26 mouse cellular contexts compared by ENCODE assay signal in genomic region chr2:25137832-25138231, GRCm38 (mm10). TPM values are rescaled to one million over a fixed set of nuclear protein-coding genes. Genes with fewer than 3 reads are reported as not detected.
DNase-seq lines count a peak whose midpoint lies in the region; ATAC-seq and TF ChIP-seq lines count a peak whose summit lies in the region.
"Had no signal": no experiment of that assay in that cellular context is flagged by ENCODE, and none has a peak within 500 bp of the region (broad histone marks: within the 10 kb centered on the region; RNA-seq: fewer than 3 reads in every experiment).

No protein-coding gene starts in this region.

- H3K9me3 ChIP-seq in kidney, embryonic 15.5 days (replicated peaks): peaks cover 4% of the 10 kb centered on the region; the same call in 1 of the 2 replicates
- H3K9me3 ChIP-seq in liver, postnatal 0 days (ENCODE audit: low read length): no peaks in the 10 kb centered on the region
- peaks cover 4% of the 10 kb centered on the region; the same call in 1 of the 2 replicates for H3K9me3 ChIP-seq in forebrain, embryonic 10.5 days
- H3K9me3 ChIP-seq: heart, embryonic 13.5 days; neural tube, embryonic 12.5 days had no signal

- no peaks in the 10 kb centered on the region for H3K27me3 ChIP-seq in kidney, embryonic 15.5 days
- no peaks in the 10 kb centered on the region for H3K27me3 ChIP-seq in liver, postnatal 0 days (ENCODE audit: insufficient read depth, low read length)
- H3K27me3 ChIP-seq in forebrain, embryonic 10.5 days (ENCODE audit: poor library complexity, severe bottlenecking): no peaks in the 10 kb centered on the region
- H3K27me3 ChIP-seq: forebrain, embryonic 13.5 days; heart, embryonic 13.5 days; midbrain, embryonic 12.5 days; neural tube, embryonic 12.5 days had no signal

- TF ChIP-seq CTCF in liver, postnatal 0 days (IDR thresholded peaks at IDR 0.05; ENCODE audit: low read depth): no peak

- TF ChIP-seq EP300 in liver, postnatal 0 days (IDR thresholded peaks at IDR 0.05; ENCODE audit: low read depth): peak; percentile 73

- no peak overlapping the region for H3K9ac ChIP-seq in kidney, embryonic 15.5 days
- no peak overlapping the region for H3K9ac ChIP-seq in liver, postnatal 0 days (replicated peaks)
- H3K9ac ChIP-seq: forebrain, embryonic 13.5 days; heart, embryonic 13.5 days; midbrain, embryonic 12.5 days; neural tube, embryonic 12.5 days had no signal

- H3K4me2 ChIP-seq in kidney, embryonic 15.5 days: no peak overlapping the region
- no peak overlapping the region for H3K4me2 ChIP-seq in liver, postnatal 0 days (ENCODE audit: low read depth, low read length)
- H3K4me2 ChIP-seq: forebrain, embryonic 13.5 days; heart, embryonic 13.5 days; midbrain, embryonic 12.5 days; neural tube, embryonic 12.5 days had no signal

- H3K36me3 ChIP-seq in kidney, embryonic 15.5 days: no peaks in the 10 kb centered on the region
- no peaks in the 10 kb centered on the region for H3K36me3 ChIP-seq in liver, postnatal 0 days (replicated peaks; ENCODE audit: insufficient read depth, low read length)
- no peaks in the 10 kb centered on the region; the same call in 1 of the 2 replicates for H3K36me3 ChIP-seq in forebrain, embryonic 10.5 days (replicated peaks)
- H3K36me3 ChIP-seq: heart, embryonic 13.5 days; hindbrain, embryonic 10.5 days; midbrain, embryonic 12.5 days; neural tube, embryonic 12.5 days had no signal

- H3K27ac ChIP-seq in kidney, embryonic 15.5 days: no peak overlapping the region
- H3K27ac ChIP-seq in liver, postnatal 0 days (ENCODE audit: low read depth): no peak overlapping the region
- no peak overlapping the region for H3K27ac ChIP-seq in forebrain, embryonic 10.5 days
- H3K27ac ChIP-seq: forebrain, embryonic 13.5 days; heart, embryonic 13.5 days; hindbrain, embryonic 10.5 days; layer of hippocampus, adult 2 months; midbrain, embryonic 12.5 days; neural tube, embryonic 12.5 days had no signal

- 0 out of 2 replicates have a peak, but pooled peaks have one; percentile 33 for ATAC-seq in kidney, embryonic 15.5 days (replicated peaks; ENCODE audit: low FRiP score)
- peak; percentile 92 for ATAC-seq in liver, postnatal 0 days
- ATAC-seq: forebrain, embryonic 13.5 days had no signal

- no peak overlapping the region for H3K4me3 ChIP-seq in kidney, embryonic 15.5 days (replicated peaks)
- no peak overlapping the region for H3K4me3 ChIP-seq in liver, postnatal 0 days (ENCODE audit: low read depth, low read length)
- H3K4me3 ChIP-seq in forebrain, embryonic 10.5 days: no peak overlapping the region
- H3K4me3 ChIP-seq: forebrain, embryonic 13.5 days; heart, embryonic 13.5 days; hindbrain, embryonic 10.5 days; layer of hippocampus, adult 2 months; midbrain, embryonic 12.5 days; neural tube, embryonic 12.5 days had no signal

- DNase-seq in kidney, postnatal 10 days: no peak
- peak; percentile 67 for DNase-seq in c-Kit-positive CD71-positive TER-119-negative erythroid progenitor cells, embryonic 14.5 days (ENCODE audit: low read depth)
- DNase-seq in liver: peak; percentile 77
- DNase-seq in liver, postnatal 0 days: no peak
- DNase-seq in forebrain, embryonic 10.5 days (ENCODE audit: extremely low spot score, low spot score): no peak
- no peak for DNase-seq in gastrocnemius, postnatal 25 days
- DNase-seq in retina, embryonic 14.5 days (ENCODE audit: low spot score): no peak
- DNase-seq: adrenal gland, postnatal 10 days; cerebellum, adult 18-20 months; cerebellum, postnatal 25 days; gastrocnemius, postnatal 14 days; kidney, adult 11 months; kidney, postnatal 14 days; layer of hippocampus, postnatal 36 days; left cerebral cortex, postnatal 4 days; lung, postnatal 4 days; thymus, postnatal 4 days had no signal

- 76% methylated on average over 6 of the region's 6 CpGs for WGBS in kidney, embryonic 15.5 days
- 36% methylated on average over 6 of the region's 6 CpGs for WGBS in liver, postnatal 0 days (ENCODE audit: insufficient replicate concordance)
- 84% methylated on average over 6 of the region's 6 CpGs for WGBS in forebrain, embryonic 10.5 days

- H3K4me1 ChIP-seq in kidney, embryonic 15.5 days: no peaks in the 10 kb centered on the region
- H3K4me1 ChIP-seq in liver, postnatal 0 days (ENCODE audit: insufficient read depth): no peaks in the 10 kb centered on the region
- H3K4me1 ChIP-seq in forebrain, embryonic 10.5 days: 0 out of 2 replicates have a peak, but pooled peaks cover 3% of the 10 kb centered on the region
- H3K4me1 ChIP-seq: forebrain, embryonic 13.5 days; heart, embryonic 13.5 days; midbrain, embryonic 12.5 days; neural tube, embryonic 12.5 days had no signal

RNA-seq across cellular contexts. Expression of gene Nrarp, which starts 42.7 kb away (rescaled TPM):
- polyA plus RNA-seq in kidney, embryonic 15.5 days (2015; fragmentation: Nextera tagmentation; extraction: Ambion mirVana): 21.8 and 23.7 TPM in 2 replicates
- polyA plus RNA-seq in liver, postnatal 0 days (2015; fragmentation: Nextera tagmentation; extraction: Ambion mirVana): 1.3 and 1.7 TPM in 2 replicates
- polyA plus RNA-seq in forebrain, embryonic 10.5 days (2016; fragmentation: Nextera tagmentation; extraction: Ambion mirVana): 37.4 and 40.7 TPM in 2 replicates
- total RNA-seq in gastrocnemius, postnatal 25 days (2021): 1 to 10 TPM; 3.6 to 6.7 TPM

RNA-seq across cellular contexts. Expression of gene Noxa1, which starts 42.9 kb away (rescaled TPM):
- 0.77 and 1.1 TPM in 2 replicates for polyA plus RNA-seq in kidney, embryonic 15.5 days (2015; fragmentation: Nextera tagmentation; extraction: Ambion mirVana)
- polyA plus RNA-seq in liver, postnatal 0 days (2015; fragmentation: Nextera tagmentation; extraction: Ambion mirVana): 0.52 and 0.59 TPM in 2 replicates
- 0.26 and 0.29 TPM in 2 replicates for polyA plus RNA-seq in forebrain, embryonic 10.5 days (2016; fragmentation: Nextera tagmentation; extraction: Ambion mirVana)
- not detected for total RNA-seq in gastrocnemius, postnatal 25 days (2021)
- total RNA-seq: adrenal gland, postnatal 10 days; gastrocnemius, postnatal 14 days; layer of hippocampus, adult 2 months; layer of hippocampus, postnatal 36 days; left cerebral cortex, postnatal 4 days; liver, adult 2 months had no signal
- polyA plus RNA-seq: C2C12; forebrain, embryonic 13.5 days; heart, embryonic 13.5 days; midbrain, embryonic 12.5 days; neural tube, embryonic 12.5 days had no signal

RNA-seq across cellular contexts. Expression of gene Entpd8, which starts 57.7 kb away (rescaled TPM):
- polyA plus RNA-seq in kidney, embryonic 15.5 days (2015; fragmentation: Nextera tagmentation; extraction: Ambion mirVana): 5.0 and 5.3 TPM in 2 replicates
- polyA plus RNA-seq in liver, postnatal 0 days (2015; fragmentation: Nextera tagmentation; extraction: Ambion mirVana): 23.8 and 25.9 TPM in 2 replicates
- polyA plus RNA-seq in forebrain, embryonic 10.5 days (2016; fragmentation: Nextera tagmentation; extraction: Ambion mirVana): not detected in 2 replicates
- not detected for total RNA-seq in gastrocnemius, postnatal 25 days (2021)
- total RNA-seq: gastrocnemius, postnatal 14 days; layer of hippocampus, adult 2 months; layer of hippocampus, postnatal 36 days; left cerebral cortex, postnatal 4 days had no signal
- polyA plus RNA-seq: C2C12; forebrain, embryonic 13.5 days; heart, embryonic 13.5 days; hindbrain, embryonic 10.5 days; midbrain, embryonic 12.5 days; neural tube, embryonic 12.5 days had no signal

RNA-seq across cellular contexts. Expression of gene Tor4a, which starts 58.9 kb away (rescaled TPM):
- 11.7 and 14.1 TPM in 2 replicates for polyA plus RNA-seq in kidney, embryonic 15.5 days (2015; fragmentation: Nextera tagmentation; extraction: Ambion mirVana)
- 5.4 and 6.0 TPM in 2 replicates for polyA plus RNA-seq in liver, postnatal 0 days (2015; fragmentation: Nextera tagmentation; extraction: Ambion mirVana)
- polyA plus RNA-seq in forebrain, embryonic 10.5 days (2016; fragmentation: Nextera tagmentation; extraction: Ambion mirVana): 1.3 and 1.5 TPM in 2 replicates
- 1 to 10 TPM; 1.1 to 1.3 TPM for total RNA-seq in gastrocnemius, postnatal 25 days (2021)

Comparison
In these comparisons a context has a peak if more than half of its experiments do, and no peak if none do; other contexts are left out.
1. DNase-seq: peak in c-Kit-positive CD71-positive TER-119-negative erythroid progenitor cells, embryonic 14.5 days (single experiment) and liver (single experiment); none in kidney, postnatal 10 days (single experiment), liver, postnatal 0 days (single experiment), forebrain, embryonic 10.5 days (single experiment), gastrocnemius, postnatal 25 days (single experiment) and retina, embryonic 14.5 days (single experiment).